Mouse (Mus musculus) layer of hippocampus, adult 2 months (tissue): Measurements from ENCODE around the gene Pcca. TPM values are rescaled to one million over a fixed set of nuclear protein-coding genes. Genes with fewer than 3 reads are reported as not detected.
A peak's percentile ranks its signal among the peaks of the same experiment; 100 is the strongest.
"Not testable (repeated sequence)": the region's sequence is repeated elsewhere in the genome, so short reads cannot be mapped to it uniquely, and the experiment has no call there.

ENCODE experiments used
- DNase-seq, 2 experiments: peaks; one replicate each; pipeline ENCODE4 v3.0.0; 2022; ENCODE audit warnings: low spot score in 2 of 2
- H3K27ac ChIP-seq: fragments of 200-600 bp; 2 replicates; pipeline ENCODE4 v1.8.1; 2022
- H3K4me3 ChIP-seq: fragments of 200-600 bp; 2 replicates; pipeline ENCODE4 v1.8.1; 2022; ENCODE audit warnings: mild to moderate bottlenecking
- CTCF ChIP-seq: fragments of 200-600 bp; conservative IDR thresholded peaks from 2 replicates; pipeline ENCODE4 v1.8.1; 2022; ENCODE audit warnings: antibody characterized with exemption, mild to moderate bottlenecking, moderate library complexity
- total RNA-seq, 2 experiments: library from RNA; stranded (reverse); gene quantifications; 2 replicates each; pipeline ENCODE4 v1.2.3; 2021

Gene Pcca
- total RNA-seq, 2 experiments from 2014 or later = 41.2 to 44.3 TPM

DNA sequence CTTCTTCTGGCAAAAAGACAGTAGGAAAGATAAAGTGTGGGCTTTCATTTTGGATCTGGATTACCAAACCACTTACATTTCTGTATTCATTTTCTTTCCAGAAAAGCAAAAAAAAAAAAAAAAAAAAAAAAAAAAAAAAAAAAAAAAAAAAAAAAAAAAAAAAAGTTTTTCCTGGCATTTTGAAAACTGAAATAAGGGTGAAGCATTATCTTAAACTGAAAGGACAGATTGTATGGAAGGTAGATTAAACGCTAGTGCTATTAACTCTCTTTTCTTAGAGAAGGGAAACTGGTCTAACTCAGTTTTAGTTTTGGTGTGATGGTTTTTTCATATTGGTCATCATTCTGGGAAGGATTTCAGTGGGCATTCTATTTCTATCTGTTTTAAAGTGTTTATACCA, 42.1 kb upstream of the Pcca start:
- no peak overlapping the region for H3K4me3 ChIP-seq
- DNase-seq = no peak
- H3K27ac ChIP-seq = no peak overlapping the region
- TF ChIP-seq CTCF = no peak

DNA sequence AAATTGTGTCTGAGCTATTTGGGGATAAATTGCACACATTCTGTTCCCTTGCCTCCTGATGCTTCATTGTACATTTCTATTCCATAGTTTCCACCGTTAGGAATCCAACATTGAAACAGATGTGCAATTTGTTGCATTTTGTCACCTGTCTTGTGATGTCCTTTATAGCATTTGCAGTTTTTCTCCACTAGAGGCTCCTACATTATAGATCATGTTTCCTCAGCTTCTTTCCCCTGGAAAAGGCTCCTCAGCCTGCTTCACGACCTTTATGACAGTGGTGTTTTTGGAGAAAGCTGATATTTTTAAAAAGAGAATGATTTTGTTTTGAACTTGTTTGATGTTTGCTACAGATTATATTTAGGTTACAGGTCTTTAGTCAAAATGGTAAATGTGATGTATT, 25.1 kb upstream of the Pcca start:
- no peak overlapping the region for H3K27ac ChIP-seq
- DNase-seq = no peak
- no peak overlapping the region for H3K4me3 ChIP-seq
- peak; percentile 82 for TF ChIP-seq CTCF

DNA sequence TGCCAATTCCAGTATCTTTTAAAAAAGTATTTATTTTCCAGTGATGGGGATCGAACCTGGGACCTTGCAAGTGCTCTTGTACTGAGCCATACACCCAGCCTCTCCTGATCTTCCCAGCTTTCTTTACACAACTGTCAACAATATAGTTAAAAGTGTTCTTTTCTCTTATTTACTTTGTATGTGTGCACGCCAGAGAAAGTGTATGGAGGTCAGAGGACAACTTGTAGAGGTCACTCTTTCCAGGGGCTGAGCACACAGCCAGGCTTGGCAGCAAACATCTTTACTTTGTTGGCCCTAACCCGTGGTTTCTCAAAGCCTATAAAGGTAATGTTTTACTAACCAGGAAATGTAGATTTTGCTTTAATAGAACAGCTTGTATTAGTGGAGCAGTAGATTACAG, 22.6 kb upstream of the Pcca start:
- H3K27ac ChIP-seq = no peak overlapping the region

DNA sequence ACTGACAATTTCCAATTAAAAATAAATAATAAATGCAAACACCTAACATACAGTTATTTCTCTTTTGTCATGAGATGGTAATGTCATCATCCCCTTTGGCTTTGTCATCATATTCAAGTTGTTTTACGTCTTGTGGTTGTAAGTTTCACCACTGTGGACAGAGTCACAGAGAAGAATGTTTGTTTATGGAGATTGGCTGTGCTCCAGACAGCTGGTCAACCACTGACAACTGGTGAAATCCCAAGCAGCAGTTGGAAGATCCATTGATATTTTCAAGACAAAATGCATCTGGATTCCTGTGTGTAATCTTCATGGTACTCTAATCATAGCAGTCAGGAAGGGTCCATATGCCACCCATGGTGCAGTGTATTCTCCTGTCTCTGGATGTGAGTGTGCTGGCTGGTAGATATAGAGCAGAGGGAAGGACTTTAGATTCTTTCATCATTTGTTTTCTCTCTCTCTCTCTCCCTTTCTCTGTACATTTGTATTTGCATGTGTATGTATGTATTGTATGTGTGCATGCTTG, 20.6 kb upstream of the Pcca start:
- TF ChIP-seq CTCF = no peak
- no peak overlapping the region for H3K27ac ChIP-seq
- H3K4me3 ChIP-seq = no peak overlapping the region
- DNase-seq = no peak

More for the DNA sequence above, 22.6 kb upstream of the Pcca start:
- H3K4me3 ChIP-seq = no peak overlapping the region
- DNase-seq = no peak
- TF ChIP-seq CTCF = no peak

DNA sequence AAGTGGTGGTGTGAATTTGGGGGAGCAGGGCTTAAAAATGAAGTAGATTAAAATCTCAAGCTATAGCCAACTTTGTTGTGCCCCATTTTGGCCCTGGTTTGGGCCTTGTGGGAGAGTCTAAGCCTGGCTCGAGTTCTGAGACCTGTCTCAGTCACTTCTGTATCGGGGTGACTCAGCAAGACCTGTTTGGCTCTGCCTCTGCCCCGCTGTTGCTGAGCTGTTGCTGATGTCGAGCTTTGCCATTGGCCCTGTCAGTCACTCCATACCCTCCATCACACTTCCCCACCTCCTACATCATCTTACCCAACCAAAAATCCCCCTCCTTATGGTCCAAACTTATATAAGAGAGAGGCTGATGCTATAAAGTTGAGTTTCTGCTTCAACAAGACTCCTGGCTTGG, 5.6 kb upstream of the Pcca start:
- Histone ChIP-seq H3K4me3 (no peak overlapping the region), H3K27ac (no peak overlapping the region)
- TF ChIP-seq CTCF = no peak
- no peak for DNase-seq

- no peak for DNase-seq
- no peak overlapping the region for H3K27ac ChIP-seq
- H3K4me3 ChIP-seq = no peak overlapping the region
- no peak for TF ChIP-seq CTCF
These were observed 1.9 kb downstream of the Pcca start for GRCm38 (mm10) chr14:122535986-122536385.

GRCm38 (mm10) chr14:122548421-122548820, 14.3 kb downstream of the Pcca start:
- Histone ChIP-seq H3K4me3 (no peak overlapping the region), H3K27ac (no peak overlapping the region)
- DNase-seq = no peak
- TF ChIP-seq CTCF = no peak

GRCm38 (mm10) chr14:122548905-122549304, 14.8 kb downstream of the Pcca start:
- TF ChIP-seq CTCF = no peak
- no peak overlapping the region for H3K4me3 ChIP-seq

DNA sequence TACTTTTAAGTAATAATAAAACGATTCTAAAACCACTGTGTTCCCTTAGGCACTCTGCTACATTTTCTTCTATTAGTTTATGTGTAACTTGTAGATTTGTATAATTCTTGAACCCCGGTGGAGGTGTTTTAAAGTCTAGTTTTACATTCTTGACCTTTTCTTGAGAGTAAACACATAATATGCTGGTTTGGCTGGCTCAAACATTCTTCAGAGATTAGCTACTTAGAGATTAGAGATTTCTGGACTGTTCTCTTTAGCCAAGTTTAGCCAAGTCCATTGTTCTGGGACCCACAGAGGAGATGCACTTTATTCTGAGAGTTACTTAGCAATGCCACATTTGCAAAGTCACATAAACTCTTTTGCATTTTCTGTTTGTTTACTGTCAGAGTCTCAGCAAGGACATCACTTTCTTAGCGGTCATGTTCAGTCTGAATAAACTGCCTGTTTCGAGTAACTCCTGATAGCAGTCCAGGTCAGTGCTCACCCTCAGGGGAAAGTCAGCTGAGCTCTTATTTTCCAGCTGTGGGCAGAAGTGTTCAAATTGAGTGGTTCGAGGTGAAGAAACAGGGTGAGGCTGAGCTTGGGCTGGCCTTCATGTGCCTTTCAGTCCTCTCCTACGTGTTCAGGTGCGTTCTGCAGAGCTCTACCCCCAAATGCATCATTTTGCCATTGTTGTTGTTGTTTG, 18.8 kb downstream of the Pcca start:
- Histone ChIP-seq H3K4me3 (no peak overlapping the region), H3K27ac (no peak overlapping the region)
- no peak for TF ChIP-seq CTCF
- no peak for DNase-seq

More at GRCm38 (mm10) chr14:122548905-122549304, 14.8 kb downstream of the Pcca start:
- H3K27ac ChIP-seq = no peak overlapping the region
- no peak for DNase-seq

DNA sequence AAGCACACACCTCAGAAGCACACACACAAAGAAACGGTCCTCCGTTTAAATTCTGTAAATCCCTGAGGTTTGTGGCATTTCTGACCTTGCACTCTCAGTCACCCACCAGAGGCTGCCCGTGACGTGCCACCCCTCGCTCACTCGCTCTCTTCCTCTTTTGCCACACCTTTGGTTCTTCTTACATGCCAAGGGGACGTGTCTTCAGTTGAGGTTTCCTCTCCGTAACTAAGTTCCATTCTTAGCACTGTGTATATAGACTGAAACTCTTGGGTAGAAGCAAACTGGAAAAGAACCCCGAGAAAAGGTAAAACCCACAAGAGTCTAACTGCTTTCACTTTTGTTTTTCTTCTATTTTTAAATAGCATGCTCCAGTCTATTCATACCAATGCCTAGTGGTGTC, 23.2 kb downstream of the Pcca start:
- TF ChIP-seq CTCF = no peak
- Histone ChIP-seq H3K27ac (no peak overlapping the region), H3K4me3 (no peak overlapping the region)
- no peak for DNase-seq

- H3K27ac ChIP-seq, H3K4me3 ChIP-seq, DNase-seq: not testable (repeated sequence)
These were observed 26.8 kb downstream of the Pcca start for GRCm38 (mm10) chr14:122560893-122561452.

DNA sequence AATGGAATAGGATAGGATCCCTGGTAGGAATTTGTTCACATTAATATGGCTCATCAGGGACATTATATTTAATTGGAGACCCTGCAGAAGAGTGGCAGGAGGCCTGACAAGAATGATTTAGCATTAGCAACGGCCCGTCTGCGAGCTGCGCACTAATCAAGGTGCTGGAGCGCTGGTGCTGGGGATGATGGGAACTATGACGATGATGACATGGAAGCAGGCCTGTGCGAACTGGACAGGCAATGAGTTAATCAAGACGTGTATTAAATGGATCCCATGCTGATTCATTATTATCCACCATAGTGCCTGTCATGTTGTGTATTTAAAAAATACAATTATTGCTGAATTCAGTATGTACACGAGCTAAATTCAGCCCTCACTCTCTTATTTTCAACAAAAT, 36.7 kb downstream of the Pcca start:
- no peak for TF ChIP-seq CTCF
- no peak for DNase-seq
- Histone ChIP-seq H3K27ac (no peak overlapping the region), H3K4me3 (no peak overlapping the region)

GRCm38 (mm10) chr14:122574064-122574751, 40.1 kb downstream of the Pcca start:
- no peak overlapping the region for H3K4me3 ChIP-seq
- DNase-seq = no peak
- no peak for TF ChIP-seq CTCF
- no peak overlapping the region for H3K27ac ChIP-seq
